Mouse (Mus musculus): ENCODE measurements around the gene Papola.

GRCm38 (mm10) chr12:105844406-105844805 is 59.9 kb downstream of the Papola start:
- no peak for TF ChIP-seq CHD2 (IDR thresholded peaks at IDR 0.05; ENCODE audit: low read depth, low read length)
- no peak for TF ChIP-seq ZNF384 (IDR thresholded peaks at IDR 0.05; ENCODE audit: low read depth, low read length)
- no peak for TF ChIP-seq HCFC1 (IDR thresholded peaks at IDR 0.05; ENCODE audit: borderline replicate concordance, insufficient read depth, low read length)
- TF ChIP-seq MAFK (IDR thresholded peaks at IDR 0.05; ENCODE audit: insufficient read depth, low read depth, low read length) = no peak
- no peak for TF ChIP-seq ZC3H11A (IDR thresholded peaks at IDR 0.05; ENCODE audit: borderline replicate concordance, low read depth, low read length)
